ENCODE assay signal across 30 mouse cellular contexts in the genomic region with DNA sequence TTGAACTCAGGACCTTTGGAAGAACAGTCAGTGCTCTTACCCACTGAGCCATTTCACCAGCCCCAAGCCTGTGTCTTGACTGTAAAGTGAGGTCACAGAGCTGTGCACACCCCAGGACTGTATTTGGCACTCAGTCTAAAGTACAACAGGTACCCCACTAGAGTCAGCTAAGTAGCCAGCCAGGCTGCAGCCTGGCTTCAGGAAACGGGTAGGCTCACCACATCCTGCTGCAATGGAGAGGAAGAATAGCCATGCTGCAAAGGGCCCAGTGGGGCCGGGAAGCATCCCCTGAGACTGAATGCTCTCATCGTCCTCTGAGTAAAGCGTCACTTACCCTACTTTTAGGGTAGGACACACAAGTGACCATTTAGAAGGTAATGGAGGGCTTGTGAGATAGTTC. TPM values are rescaled to one million over a fixed set of nuclear protein-coding genes. Genes with fewer than 3 reads are reported as not detected.
DNase-seq lines count a peak whose midpoint lies in the region; ATAC-seq lines count a peak whose summit lies in the region.
"Had no signal": no experiment of that assay in that cellular context is flagged by ENCODE, and none has a peak within 500 bp of the region (broad histone marks: within the 10 kb centered on the region; RNA-seq: fewer than 3 reads in every experiment).

No protein-coding gene starts in this region.

- peaks cover 16% of the 10 kb centered on the region for H3K4me1 ChIP-seq in heart, embryonic 10.5 days
- H3K4me1 ChIP-seq in megakaryocyte, embryonic 14.5 days, result peaks cover 50% of the 10 kb centered on the region
- H3K4me1 ChIP-seq in liver, embryonic 15.5 days (replicated peaks), result peaks cover 81% of the 10 kb centered on the region
- H3K4me1 ChIP-seq: embryonic facial prominence, embryonic 12.5 days; forebrain, embryonic 15.5 days; limb, embryonic 15.5 days; midbrain, embryonic 13.5 days had no signal

- peak overlapping the region; percentile 83 for H3K4me2 ChIP-seq in liver, embryonic 15.5 days
- H3K4me2 ChIP-seq: embryonic facial prominence, embryonic 12.5 days; forebrain, embryonic 15.5 days; hindbrain, embryonic 14.5 days; limb, embryonic 15.5 days; midbrain, embryonic 13.5 days had no signal

- no peak for DNase-seq in heart, embryonic 10.5 days (ENCODE audit: low spot score)
- no peak for DNase-seq in heart, adult 18-20 months
- DNase-seq in kidney, postnatal 10 days, result no peak
- DNase-seq in adrenal gland, adult 2 months, result no peak
- DNase-seq: cerebellum, adult 11-12 months; cerebellum, postnatal 10 days; heart, adult 11 months; heart, postnatal 10 days; kidney, adult 2 months; left cerebral cortex, postnatal 4 days; thymus, adult 2 months had no signal

- H3K27me3 ChIP-seq in heart, embryonic 10.5 days (ENCODE audit: insufficient read depth, poor library complexity, severe bottlenecking), result no peaks in the 10 kb centered on the region
- H3K27me3 ChIP-seq in megakaryocyte, embryonic 14.5 days (replicated peaks), result no peaks in the 10 kb centered on the region
- H3K27me3 ChIP-seq in liver, embryonic 15.5 days, result no peaks in the 10 kb centered on the region
- H3K27me3 ChIP-seq: embryonic facial prominence, embryonic 12.5 days; forebrain, embryonic 15.5 days; limb, embryonic 15.5 days; midbrain, embryonic 13.5 days had no signal

- peak overlapping the region; percentile 68 for H3K9ac ChIP-seq in liver, embryonic 15.5 days
- H3K9ac ChIP-seq: embryonic facial prominence, embryonic 12.5 days; forebrain, embryonic 15.5 days; hindbrain, embryonic 14.5 days; limb, embryonic 15.5 days; midbrain, embryonic 13.5 days had no signal

- no peak for ATAC-seq in megakaryocyte, adult 5-6 weeks (ENCODE audit: poor library complexity, severe bottlenecking)
- no peak for ATAC-seq in liver, embryonic 15.5 days (ENCODE audit: insufficient read depth)
- ATAC-seq: forebrain, embryonic 15.5 days; inflammation-experienced regulatory T-cells, adult 6 months; midbrain, embryonic 13.5 days had no signal

- peaks cover 27% of the 10 kb centered on the region for H3K36me3 ChIP-seq in heart, embryonic 10.5 days
- peaks cover 46% of the 10 kb centered on the region for H3K36me3 ChIP-seq in megakaryocyte, embryonic 14.5 days (replicated peaks; ENCODE audit: low read length)
- H3K36me3 ChIP-seq in liver, embryonic 15.5 days (replicated peaks), result peaks cover 65% of the 10 kb centered on the region
- H3K36me3 ChIP-seq: forebrain, embryonic 15.5 days had no signal

- peak overlapping the region; percentile 49; the same call in 1 of the 2 replicates for H3K27ac ChIP-seq in heart, embryonic 10.5 days
- peak overlapping the region; percentile 99 for H3K27ac ChIP-seq in liver, embryonic 15.5 days (replicated peaks)
- H3K27ac ChIP-seq: embryonic facial prominence, embryonic 12.5 days; forebrain, embryonic 15.5 days; hindbrain, embryonic 14.5 days; kidney, postnatal 0 days; limb, embryonic 15.5 days; macrophage; midbrain, embryonic 13.5 days; stomach, postnatal 0 days had no signal

- H3K9me3 ChIP-seq in heart, embryonic 10.5 days, result no peaks in the 10 kb centered on the region
- H3K9me3 ChIP-seq in megakaryocyte, embryonic 14.5 days, result no peaks in the 10 kb centered on the region
- H3K9me3 ChIP-seq in liver, embryonic 15.5 days (replicated peaks), result no peaks in the 10 kb centered on the region
- H3K9me3 ChIP-seq: embryonic facial prominence, embryonic 12.5 days; forebrain, embryonic 15.5 days; limb, embryonic 15.5 days; midbrain, embryonic 13.5 days had no signal

- 76% methylated on average over 4 of the region's 4 CpGs for WGBS in heart, embryonic 10.5 days
- WGBS in liver, embryonic 15.5 days (ENCODE audit: insufficient replicate concordance), result 61% methylated on average over 4 of the region's 4 CpGs

- H3K4me3 ChIP-seq in heart, embryonic 10.5 days, result 0 out of 2 replicates have a peak overlapping the region, but pooled peaks have one; percentile 6
- peak overlapping the region; percentile 24 for H3K4me3 ChIP-seq in megakaryocyte, embryonic 14.5 days (replicated peaks)
- peak overlapping the region; percentile 71 for H3K4me3 ChIP-seq in liver, embryonic 15.5 days (replicated peaks)
- H3K4me3 ChIP-seq: embryonic facial prominence, embryonic 12.5 days; forebrain, embryonic 15.5 days; limb, embryonic 15.5 days; midbrain, embryonic 13.5 days had no signal

RNA-seq across cellular contexts. Expression of a gene that starts 9.2 kb away (rescaled TPM):
- polyA plus RNA-seq in heart, embryonic 10.5 days (2016; fragmentation: Nextera tagmentation; extraction: Ambion mirVana), result 113 and 162 TPM in 2 replicates
- total RNA-seq in heart, adult 18-20 months (2021), result 10 to 100 TPM; 52.6 to 64.7 TPM
- polyA plus RNA-seq in megakaryocyte, embryonic 14.5 days (2012; ENCODE audit: insufficient read depth, low replicate concordance), result 14.0 and 58.2 TPM in 2 replicates
- 59.0 and 61.6 TPM in 2 replicates for total RNA-seq in megakaryocyte, adult 5-6 weeks (2015)
- total RNA-seq in megakaryocyte, adult 5-6 weeks (2017), result 66.8 and 70.6 TPM in 2 replicates
- polyA plus RNA-seq in liver, embryonic 15.5 days (2015; fragmentation: Nextera tagmentation; extraction: Ambion mirVana), result 72.0 and 74.4 TPM in 2 replicates
- 10 to 100 TPM; 58.4 to 64.0 TPM for total RNA-seq in adrenal gland, adult 2 months (2021)
- polyA plus RNA-seq in adrenal gland, adult 2 months (2012; rRNA removed), result 9.4 and 10.1 TPM in 2 replicates

RNA-seq across cellular contexts. Expression of a gene that starts 10.0 kb away (rescaled TPM):
- polyA plus RNA-seq in heart, embryonic 10.5 days (2016; fragmentation: Nextera tagmentation; extraction: Ambion mirVana), result 52.1 and 52.2 TPM in 2 replicates
- 10 to 100 TPM; 21.2 to 23.2 TPM for total RNA-seq in heart, adult 18-20 months (2021)
- polyA plus RNA-seq in megakaryocyte, embryonic 14.5 days (2012; ENCODE audit: insufficient read depth, low replicate concordance), result 1.6 TPM in 1 of 2 replicates, not detected in the other
- 9.0 and 14.0 TPM in 2 replicates for total RNA-seq in megakaryocyte, adult 5-6 weeks (2015)
- total RNA-seq in megakaryocyte, adult 5-6 weeks (2017), result 13.1 and 14.3 TPM in 2 replicates
- 175 and 179 TPM in 2 replicates for polyA plus RNA-seq in liver, embryonic 15.5 days (2015; fragmentation: Nextera tagmentation; extraction: Ambion mirVana)
- total RNA-seq in adrenal gland, adult 2 months (2021), result 10 to 100 TPM; 17.0 to 18.6 TPM
- 14.6 and 18.2 TPM in 2 replicates for polyA plus RNA-seq in adrenal gland, adult 2 months (2012; rRNA removed)

RNA-seq across cellular contexts. Expression of a gene that starts 20.0 kb away (rescaled TPM):
- not detected in 2 replicates for polyA plus RNA-seq in heart, embryonic 10.5 days (2016; fragmentation: Nextera tagmentation; extraction: Ambion mirVana)
- not detected for total RNA-seq in heart, adult 18-20 months (2021)
- polyA plus RNA-seq in megakaryocyte, embryonic 14.5 days (2012; ENCODE audit: insufficient read depth, low replicate concordance), result not detected in 2 replicates
- total RNA-seq in megakaryocyte, adult 5-6 weeks (2015), result not detected in 2 replicates
- total RNA-seq in megakaryocyte, adult 5-6 weeks (2017), result not detected in 2 replicates
- polyA plus RNA-seq in liver, embryonic 15.5 days (2015; fragmentation: Nextera tagmentation; extraction: Ambion mirVana), result not detected in 2 replicates
- not detected for total RNA-seq in adrenal gland, adult 2 months (2021)
- 0.10 TPM in 1 of 2 replicates, not detected in the other for polyA plus RNA-seq in adrenal gland, adult 2 months (2012; rRNA removed)
- total RNA-seq: adrenal gland, adult 18-20 months; adrenal gland, postnatal 4 days; gastrocnemius, adult 8-10 months; heart, postnatal 10 days; left cerebral cortex, postnatal 4 days; monocyte, adult 5-6 weeks; neutrophil, adult 5-6 weeks had no signal
- polyA plus RNA-seq: forebrain, embryonic 15.5 days; inflammation-experienced regulatory T-cells, adult 6 months; kidney, adult 2 months; kidney, postnatal 0 days; limb, embryonic 15.5 days; lung, embryonic 16.5 days; macrophage; small intestine, adult 2 months; thymus, adult 2 months had no signal

Comparison
In these comparisons a context has a peak if more than half of its experiments do, and no peak if none do; other contexts are left out.
1. H3K4me3 ChIP-seq: peak in every context shown above with its lines; median percentile 71 in liver, embryonic 15.5 days; 24 in megakaryocyte, embryonic 14.5 days; 6 in heart, embryonic 10.5 days.